Mouse (Mus musculus): ENCODE results near the gene 1810010H24Rik.
"Not testable (repeated sequence)": the region's sequence is repeated elsewhere in the genome, so short reads cannot be mapped to it uniquely, and the experiment has no call there.

1810010H24Rik gene

DNA sequence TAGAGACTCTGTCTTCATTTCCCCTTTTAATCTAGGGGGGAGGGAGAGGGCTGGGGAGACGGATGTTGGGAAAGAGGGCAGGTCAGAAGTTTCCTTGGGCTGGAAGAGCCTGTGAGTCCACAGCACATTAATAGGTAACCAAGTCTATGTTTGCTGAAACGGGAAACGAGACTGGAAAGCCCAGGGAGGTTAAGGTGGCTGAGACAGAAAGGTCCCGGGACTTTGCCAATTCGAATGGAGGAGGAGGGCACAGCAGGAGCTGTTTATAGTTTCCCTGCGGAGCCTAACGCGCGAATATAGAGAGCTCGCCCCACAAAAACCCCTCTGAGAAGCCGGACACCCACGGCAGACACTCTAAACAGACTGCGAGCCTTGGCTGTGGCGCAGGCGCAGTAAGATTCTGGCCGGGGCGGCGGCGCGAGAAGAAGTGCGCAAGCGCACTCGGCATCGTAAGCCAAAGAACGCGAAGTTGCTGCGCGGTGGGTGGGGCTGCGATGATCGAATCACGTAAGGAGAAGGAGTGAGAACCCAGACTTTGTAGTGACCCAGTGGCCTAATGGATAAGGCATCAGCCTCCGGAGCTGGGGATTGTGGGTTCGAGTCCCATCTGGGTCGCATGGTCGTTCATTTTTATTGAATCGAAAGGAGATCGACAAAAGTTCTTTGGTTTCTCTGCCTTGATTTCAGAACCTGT is 13.0 kb upstream of the 1810010H24Rik start:
- DNase-seq (ENCODE audit: low spot score in 2 of 2) = peak; percentile 100

DNA sequence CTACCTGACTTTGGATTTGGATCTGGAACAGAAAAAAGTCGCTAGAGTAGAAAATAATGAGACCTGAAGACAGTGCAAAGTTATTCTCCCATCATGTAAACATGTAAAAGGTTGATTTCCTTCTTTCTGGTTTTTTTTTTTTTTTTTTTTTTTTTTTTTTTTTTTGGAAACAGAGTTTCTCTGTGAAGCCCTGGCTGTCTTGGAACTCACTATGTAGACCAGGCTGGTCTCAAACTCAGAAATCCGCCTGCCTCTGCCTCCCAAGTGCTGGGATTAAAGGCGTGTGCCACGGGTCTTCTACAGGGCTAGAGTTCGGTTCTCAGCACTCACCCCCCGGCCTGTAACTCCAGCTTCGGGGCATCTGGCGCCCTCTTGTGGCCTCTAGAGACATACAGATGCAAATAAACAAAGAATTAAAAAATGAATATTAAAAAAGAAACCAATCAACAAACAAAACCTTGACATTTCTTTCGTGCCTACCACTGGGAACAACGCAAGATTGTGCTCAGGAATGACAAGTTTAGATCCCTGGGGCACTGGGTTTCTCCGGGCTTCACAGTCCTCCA is 11.4 kb upstream of the 1810010H24Rik start:
- DNase-seq (ENCODE audit: low spot score in 2 of 2) = no peak

DNA sequence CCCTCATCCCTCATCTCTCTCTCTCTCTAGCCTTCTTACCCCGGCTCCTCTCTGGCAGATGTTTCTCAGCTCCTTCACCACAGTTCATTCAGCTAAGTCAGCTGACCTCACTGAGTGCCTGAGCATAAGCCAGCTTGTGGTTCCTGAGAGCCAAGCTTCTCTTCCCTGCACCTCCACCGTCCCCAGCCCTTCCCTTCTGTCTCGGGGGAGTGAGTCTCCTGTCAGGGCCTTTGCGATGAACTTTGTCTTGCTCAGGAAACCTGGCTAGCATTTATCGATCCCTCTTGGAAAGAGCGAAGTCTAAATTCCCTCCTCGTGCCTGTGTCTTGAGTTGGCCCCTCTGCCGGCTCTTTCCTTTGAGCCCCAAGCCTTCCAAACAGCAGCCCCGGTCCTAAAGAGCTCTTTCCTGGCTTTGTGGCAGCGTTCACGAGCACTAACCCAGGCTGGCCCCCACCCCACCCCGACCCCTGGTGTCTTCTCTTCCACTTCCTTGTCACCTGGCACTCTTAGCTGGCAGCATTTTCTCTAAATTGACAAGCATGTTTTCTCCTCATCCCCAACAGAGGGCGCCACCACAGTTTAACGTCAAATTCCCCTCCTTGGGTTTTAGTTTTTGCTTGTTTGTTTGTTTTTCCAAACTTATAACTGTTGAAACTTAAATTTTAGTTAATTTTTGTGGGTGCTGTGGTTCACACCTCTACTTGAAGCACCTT is 10.7 kb upstream of the 1810010H24Rik start:
- no peak for DNase-seq (ENCODE audit: low spot score in 2 of 2)

DNA sequence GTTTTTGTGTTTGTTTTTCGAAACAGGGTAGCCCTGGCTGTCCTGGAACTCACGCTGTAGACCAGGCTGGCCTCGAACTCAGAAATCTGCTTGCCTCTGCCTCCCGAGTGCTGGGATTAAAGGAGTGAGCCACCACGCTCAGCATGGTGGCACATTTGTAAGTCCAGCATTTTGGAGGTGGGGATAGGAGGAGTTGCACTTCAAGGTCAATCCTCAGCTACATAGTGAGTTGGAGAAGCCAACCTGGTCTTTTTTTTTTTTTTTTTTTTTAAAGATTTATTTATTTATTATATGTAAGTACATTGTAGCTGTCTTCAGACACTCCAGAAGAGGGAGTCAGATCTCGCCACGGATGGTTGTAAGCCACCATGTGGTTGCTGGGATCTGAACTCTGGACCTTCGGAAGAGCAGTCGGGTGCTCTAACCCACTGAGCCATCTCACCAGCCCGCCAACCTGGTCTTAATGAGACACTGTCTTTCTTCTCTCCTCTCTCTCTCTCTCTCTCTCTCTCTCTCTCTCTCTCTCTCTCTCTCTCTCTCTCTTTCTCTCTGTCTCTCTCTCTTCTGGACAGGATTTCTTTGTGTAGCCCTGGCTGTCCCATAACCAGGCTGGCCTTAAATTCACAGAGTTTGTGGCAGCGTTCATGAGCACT is 9.8 kb upstream of the 1810010H24Rik start:
- DNase-seq (ENCODE audit: low spot score in 2 of 2) = not testable (repeated sequence)

DNA sequence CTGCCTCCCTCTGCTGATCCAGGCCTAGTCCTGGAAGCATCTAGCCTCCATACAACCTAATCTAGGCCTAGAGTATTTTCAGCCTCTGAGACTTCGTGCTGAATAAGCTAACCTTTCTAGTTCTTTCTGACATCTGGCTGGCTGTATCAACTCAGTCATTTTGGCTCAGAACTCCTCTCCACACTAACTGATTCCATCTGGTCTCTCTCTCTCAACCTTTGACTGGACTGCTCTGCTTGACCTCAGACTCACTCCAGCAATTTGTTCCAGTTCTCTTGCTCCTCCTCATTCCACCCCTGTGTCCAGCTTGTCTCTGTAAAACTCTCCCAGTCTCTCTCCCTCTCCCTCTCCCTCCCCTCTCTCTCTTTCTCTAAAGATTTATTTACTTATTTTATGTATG is 8.6 kb upstream of the 1810010H24Rik start:
- DNase-seq (ENCODE audit: low spot score in 2 of 2) = no peak

DNA sequence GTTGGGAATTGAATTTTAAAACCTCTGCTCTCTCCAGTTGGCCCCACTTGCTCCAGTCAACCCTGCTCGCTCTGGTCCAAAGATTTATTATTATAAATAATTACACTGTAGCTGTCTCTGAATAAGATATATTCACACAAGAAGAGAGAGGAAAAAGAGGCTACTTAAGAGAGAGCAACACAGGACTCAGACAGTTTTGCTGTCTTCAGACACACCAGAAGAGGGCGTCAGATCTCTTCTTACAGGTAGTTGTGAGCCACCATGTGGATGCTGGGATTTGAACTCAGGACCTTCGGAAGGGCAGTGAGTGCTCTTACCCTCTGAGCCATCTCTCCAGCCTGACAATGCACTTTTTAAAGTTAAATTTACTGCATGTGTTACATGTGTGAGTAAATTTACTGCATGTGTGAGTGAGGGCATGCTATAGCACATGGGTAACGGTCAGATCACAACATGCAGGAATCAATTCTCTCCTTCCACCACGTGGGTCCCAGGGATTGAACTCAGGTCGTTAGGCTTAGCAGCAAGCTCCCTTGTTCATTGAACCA is 8.1 kb upstream of the 1810010H24Rik start:
- no peak for DNase-seq (ENCODE audit: low spot score in 2 of 2)

DNA sequence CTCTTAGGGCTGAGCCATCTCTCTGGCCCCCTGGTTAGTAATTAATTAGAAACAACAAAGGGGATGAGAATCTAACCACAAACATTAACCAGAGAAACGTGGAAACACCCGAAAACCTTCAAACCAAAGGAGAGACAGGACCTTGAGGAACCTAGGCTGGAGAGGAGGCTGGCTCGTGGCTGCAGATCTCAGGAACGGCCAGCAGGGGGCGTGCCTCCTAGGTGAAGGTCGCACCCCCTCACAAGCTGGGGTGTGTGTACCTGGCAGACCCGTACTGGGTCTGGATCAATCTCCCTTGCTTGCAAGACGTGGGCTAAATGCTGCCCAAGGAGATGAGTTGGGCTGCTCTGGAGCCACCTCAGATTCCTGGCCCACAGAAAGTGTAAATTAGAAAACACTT is 6.9 kb upstream of the 1810010H24Rik start:
- no peak for DNase-seq (ENCODE audit: low spot score in 2 of 2)

DNA sequence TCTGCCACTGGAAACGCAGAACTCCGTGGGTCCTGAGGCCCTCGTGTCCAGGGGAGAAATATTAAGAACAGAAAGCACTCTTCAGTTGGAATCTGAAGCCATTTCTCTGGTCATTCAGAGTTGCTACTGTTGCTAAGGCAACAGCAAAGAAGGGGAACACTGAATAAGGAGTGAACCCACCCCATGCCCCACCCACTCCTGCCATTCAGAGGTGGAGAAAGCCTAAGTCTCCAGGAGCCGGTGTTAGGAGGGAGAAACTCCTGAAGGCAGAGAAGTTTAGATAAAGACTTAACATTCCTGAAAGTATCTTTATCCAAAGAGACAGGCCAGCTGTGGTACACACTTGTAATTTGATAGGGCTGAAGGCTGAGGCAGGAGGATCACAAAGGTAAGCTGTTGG is 6.2 kb upstream of the 1810010H24Rik start:
- no peak for DNase-seq (ENCODE audit: low spot score in 2 of 2)

DNA sequence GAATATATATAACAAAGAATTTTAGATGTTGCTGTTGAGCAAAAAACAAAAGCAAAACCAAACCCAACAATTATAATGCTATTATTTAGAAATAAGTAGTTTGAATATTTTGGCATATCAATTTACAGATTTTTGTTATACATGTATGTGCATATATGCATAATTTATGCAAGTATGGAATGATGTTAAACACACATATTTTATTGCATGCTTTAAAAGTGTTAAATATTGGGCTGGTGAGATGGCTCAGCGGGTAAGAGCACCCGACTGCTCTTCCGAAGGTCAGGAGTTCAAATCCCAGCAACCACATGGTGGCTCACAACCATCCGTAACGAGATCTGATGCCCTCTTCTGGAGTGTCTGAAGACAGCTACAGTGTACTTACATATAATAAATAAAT is 5.8 kb upstream of the 1810010H24Rik start:
- DNase-seq (ENCODE audit: low spot score in 2 of 2) = not testable (repeated sequence)

DNA sequence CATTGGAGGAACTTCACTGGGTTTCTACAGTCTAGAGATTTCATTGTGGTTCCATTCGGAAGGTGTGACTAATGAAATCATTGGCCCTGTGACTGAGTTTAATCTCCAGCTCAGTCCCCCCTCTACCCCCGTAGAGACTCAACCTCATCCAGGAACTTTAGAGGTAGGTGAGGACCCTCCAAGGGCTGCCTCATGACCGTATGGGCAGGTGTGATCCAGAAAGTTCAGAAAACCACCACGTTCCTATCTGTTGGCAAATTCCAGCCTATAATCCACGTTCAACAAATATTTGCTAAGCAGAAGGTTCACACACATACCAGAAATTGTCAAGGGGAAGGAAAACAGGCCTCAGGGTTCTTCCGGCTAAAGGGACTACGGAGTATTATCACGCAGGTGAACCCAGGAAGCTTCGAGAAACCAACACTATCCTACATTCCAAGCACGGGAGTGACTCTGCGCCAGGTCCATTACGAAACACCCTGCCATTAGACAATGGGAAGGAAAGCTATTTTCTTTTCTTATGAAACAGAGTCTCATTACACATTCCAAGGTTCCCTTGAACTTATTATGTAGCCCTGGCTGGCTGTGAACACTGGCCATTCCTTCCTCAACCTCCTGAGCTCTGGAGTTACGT is 3.3 kb upstream of the 1810010H24Rik start:
- no peak for DNase-seq (ENCODE audit: low spot score in 2 of 2)

DNA sequence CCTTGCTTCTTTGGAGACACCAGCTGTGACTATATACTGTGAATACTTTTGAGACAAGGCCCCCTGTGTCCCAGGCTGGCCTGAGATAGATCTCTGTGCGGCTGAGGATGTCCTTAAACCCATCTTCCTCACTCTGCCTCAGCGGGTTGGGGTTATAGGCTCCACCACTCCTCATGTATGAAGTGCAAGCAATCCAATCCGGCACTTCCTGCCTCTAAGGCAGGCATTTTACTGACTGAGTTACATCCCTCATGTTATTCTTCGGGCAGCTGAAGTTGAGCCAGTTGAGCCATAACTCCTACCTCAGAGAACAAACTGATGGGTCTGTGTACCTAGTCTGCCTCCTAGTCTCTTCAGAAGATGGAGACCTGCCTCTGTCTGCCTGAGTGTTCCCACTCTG is 1.1 kb upstream of the 1810010H24Rik start:
- DNase-seq (ENCODE audit: low spot score in 2 of 2) = no peak

DNA sequence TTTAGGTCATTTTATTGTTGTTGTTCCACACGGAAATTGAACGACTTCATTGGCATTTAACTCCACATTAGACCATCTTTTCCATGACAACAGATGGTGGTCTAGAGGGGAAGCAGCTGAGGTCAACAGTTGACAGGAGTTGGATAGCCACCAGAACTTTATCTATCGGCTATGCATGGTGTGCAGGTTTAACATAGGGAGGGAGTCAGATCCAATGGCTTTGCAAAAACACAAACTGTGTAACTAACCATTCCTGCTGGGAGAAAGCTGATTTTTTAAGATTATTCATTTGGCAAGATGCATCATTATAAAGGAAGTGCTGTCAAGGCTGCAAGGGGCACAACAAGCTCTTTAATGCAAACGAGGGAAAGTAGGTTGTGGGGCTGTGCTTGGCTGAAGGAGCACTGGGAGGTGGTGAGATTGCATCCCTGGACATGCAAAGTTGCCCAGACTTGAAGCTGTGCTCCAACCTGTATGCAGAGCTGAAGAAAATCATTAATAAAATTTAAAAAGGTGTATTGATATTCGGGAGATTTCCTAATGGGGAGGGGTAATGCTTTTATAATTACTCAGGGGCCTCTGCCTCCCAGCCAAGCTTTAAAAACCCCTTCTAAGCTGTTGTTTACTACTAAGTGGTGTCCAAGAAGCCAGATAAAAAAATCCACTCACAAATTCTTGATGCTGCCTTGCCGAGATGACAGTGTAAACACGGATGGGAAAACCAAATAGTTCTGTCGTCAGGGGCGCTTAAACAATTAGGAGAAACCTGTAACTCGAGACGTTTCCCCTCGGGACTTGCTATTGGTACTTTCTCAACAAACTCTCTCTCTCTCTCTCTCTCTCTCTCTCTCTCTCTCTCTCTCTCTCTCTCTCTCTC is 1.3 kb downstream of the 1810010H24Rik start:
- no peak for DNase-seq (ENCODE audit: low spot score in 2 of 2)

DNA sequence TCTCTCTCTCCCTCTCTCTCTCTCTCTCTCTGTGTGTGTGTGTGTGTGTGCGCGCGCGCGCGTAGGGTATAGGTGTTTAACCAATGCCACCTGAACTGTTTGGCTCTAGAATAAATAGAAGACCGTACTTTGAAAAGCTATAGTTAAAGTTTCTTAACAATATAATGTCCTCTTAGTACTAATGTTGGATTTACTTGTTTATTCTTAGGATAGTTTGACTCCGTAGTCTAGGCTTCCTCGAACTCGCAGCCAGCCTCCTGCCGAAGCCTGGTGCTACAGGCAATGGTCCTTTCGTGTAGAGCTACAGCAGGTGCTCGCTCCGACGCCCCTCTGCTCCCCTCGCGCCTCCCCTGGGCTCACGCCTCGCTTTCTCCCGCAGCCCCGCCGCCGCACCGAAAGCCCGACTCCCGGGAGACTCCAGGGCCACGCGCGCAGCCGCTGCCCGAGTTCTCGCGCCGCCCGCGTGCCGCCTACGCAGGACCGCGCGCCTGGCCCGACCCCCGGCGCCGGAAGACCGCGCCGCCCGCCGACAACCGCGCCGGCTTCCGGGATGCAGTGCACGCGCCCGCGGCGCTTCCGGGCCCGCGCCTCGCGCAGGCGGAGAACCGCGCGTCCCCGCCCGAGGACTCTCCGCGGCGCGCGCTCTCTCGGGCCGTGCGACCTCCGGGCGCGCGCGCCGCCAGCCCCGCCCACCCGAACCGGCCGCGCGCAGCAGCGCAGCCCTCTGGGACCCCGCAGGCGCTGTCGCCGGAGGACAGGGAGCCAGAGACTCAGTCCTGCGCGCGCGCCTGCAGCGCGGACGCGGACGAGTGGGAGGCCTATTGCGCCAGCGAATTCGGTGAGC is 2.2 kb downstream of the 1810010H24Rik start:
- DNase-seq (ENCODE audit: low spot score in 2 of 2) = peak; percentile 81 to 88

DNA sequence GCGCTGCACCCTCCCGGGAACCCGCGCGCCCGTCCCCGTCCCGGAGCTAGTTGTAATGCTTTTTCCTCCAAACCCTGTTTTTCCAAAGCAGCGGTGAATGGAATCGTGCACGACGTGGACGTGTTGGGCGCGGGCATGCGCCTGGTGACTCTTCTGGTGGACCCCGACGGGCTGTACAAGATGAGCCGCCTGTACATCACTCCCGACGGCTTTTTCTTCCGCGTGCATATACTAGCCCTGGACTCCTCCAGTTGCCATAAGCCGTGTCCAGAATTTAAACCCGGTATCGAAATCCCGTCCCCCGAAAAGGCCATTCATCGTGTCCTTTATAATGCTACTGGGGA is 2.8 kb downstream of the 1810010H24Rik start:
- DNase-seq (ENCODE audit: low spot score in 2 of 2) = no peak

DNA sequence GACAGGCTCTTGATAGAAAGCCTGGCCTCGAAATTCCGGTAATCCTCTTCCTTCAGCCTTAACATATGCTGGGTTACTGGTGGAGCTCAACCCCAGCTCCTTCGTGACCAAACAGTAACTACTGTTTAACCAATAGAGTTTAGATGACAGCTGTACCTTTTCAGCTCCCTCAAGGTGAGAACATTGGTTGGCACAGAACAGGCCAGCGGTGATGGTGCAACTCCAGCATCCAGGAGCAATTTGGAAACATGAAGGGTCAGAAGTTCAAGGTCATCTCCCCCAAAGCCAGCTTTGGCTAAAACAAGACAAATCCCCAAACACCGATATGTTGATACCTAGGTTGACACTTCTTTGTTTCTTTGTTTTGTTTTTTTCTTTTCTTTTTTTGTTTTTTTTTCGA is 3.3 kb downstream of the 1810010H24Rik start:
- DNase-seq (ENCODE audit: low spot score in 2 of 2) = no peak

DNA sequence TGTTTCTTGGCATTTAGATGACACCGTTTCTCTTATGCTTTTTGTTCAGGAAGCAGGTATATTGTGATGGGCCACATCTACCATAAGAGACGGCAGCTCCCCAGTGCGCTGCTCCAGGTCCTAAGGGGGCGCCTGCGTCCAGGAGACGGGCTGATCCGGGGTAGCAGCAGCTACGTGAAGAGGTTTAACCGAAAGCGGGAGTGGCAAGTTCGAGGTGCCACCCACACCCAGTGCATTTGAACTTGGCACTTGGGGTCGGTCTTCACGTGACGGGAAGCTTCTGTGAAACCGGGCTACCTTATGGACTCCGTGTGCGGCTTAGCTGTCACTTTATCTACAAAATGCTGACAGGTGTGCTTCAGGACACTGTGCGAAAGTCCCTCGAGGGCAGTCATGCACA is 4.1 kb downstream of the 1810010H24Rik start:
- DNase-seq (ENCODE audit: low spot score in 2 of 2) = no peak

DNA sequence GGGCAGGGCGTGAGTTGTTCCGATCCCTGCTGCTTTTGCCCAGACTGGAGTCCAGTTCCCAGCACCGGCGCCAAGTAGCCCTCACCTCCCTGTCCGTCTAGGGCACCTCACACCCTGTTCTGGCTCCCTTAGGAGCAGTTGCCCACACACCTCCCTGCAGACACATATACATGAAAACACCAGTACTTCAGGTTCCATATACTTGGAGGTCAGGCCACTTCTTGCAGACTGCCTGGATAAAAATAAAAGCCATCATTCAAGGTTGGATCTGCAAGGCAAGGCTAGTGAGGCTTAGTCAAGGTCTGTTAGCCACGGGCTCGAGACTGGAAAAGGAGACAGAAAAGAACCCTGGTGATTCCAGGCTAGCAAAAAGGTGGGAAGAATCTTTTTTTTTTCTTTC is 6.2 kb downstream of the 1810010H24Rik start:
- DNase-seq (ENCODE audit: low spot score in 2 of 2) = no peak

DNA sequence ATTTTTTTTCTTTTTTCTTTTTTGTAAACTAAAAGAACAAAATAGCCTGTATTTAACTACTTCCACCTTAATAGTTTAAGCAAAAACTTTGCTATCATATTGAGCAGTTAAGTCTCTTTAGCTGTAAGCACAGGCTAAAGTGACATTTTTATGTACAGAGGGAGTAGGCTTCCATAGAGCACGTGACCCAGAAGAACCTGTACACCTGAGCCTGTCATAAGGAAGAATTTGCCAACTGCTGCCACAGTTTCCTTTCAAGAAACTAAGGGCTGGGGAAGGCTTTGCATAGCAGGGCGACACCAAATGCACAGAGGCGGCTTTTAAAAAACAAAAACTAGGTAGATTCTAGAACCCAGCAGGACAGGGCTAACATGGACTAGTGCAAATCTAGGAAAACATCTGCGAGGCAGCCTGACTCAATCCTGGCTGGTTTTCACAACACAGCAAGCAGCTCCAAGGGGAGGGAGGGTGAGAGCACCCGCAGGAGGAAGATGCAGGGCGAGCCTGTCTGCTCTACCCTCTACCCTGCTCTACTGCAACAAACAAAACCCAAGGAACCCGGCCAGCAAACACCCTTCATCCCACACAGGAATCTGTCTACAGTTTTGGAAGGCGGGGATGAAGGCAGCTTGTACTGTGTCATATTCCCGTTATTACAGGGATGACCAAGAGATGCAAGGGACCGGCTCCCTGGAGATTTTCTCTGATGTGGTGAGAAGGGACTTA is 8.8 kb downstream of the 1810010H24Rik start:
- DNase-seq (ENCODE audit: low spot score in 2 of 2) = no peak

DNA sequence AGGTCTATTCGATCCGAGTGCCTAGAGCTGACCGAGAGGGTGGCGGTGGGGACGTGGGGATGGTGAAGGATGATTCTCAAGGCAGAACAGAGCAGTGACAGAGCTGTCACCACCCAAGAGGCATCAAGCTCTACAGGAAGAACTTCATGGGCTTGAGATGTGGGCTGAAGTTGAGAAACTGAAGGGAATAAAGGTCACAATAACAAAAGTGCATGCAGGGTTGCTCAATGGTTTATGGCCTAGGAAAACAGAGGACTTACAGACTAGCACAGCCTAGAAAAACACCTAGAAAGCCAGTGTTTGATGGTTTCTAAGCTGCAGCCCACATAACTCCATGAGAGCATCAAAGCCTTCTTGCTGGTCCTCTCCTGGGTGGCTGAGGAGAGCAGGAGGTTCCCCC is 13.9 kb downstream of the 1810010H24Rik start:
- DNase-seq (ENCODE audit: low spot score in 2 of 2) = no peak

Data from right cerebral cortex, adult 2 months (tissue).